In the genomic region with DNA sequence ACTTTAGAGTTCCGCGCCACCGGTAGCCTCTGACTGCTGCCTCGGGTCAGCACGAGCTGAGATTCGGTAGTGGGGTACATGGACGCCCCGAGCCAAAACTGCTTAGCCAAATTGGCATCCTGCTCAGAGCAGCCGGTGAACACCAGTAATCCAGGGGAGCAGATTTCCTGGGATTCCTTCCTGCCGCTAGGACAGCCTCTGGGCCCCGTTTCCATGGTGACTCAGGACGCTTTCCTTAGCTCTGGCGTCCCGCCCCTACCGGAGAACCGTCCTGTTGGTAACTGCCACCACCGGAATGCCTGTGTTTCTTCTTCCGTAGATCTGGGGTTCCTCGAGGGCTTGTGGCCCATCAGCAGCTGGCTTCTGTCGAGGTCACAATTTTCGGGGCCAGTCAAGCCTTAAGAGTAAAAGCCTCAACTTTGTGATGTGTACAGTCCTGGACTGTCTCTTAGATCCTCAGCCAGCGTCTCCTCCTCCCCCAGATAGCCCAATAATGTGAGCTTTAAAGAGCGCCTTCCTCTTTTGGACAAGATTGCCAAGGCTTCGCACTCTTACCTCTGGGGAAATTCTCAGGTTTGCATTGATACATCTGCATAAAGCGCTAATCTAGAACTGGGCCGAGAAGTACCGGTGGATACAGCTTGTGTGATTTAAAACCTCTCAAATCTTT, we compare ENCODE assay signal across 8 mouse cellular contexts. TPM values are rescaled to one million over a fixed set of nuclear protein-coding genes. Genes with fewer than 3 reads are reported as not detected.
DNase-seq lines count a peak whose midpoint lies in the region; ATAC-seq and TF ChIP-seq lines count a peak whose summit lies in the region.

TSS of gene 4833427G06Rik (minus strand) at position 323 of the 670 bp plus-strand sequence.

- peaks cover 17% of the 10 kb centered on the region for H3K4me1 ChIP-seq in heart, embryonic 10.5 days
- no peaks in the 10 kb centered on the region for H3K4me1 ChIP-seq in kidney, adult 2 months (ENCODE audit: control insufficient read depth, insufficient read depth, low read length)
- H3K4me1 ChIP-seq in liver, embryonic 12.5 days: peaks cover 14% of the 10 kb centered on the region; the same call in 1 of the 2 replicates

- H3K27me3 ChIP-seq in heart, embryonic 10.5 days (ENCODE audit: insufficient read depth, poor library complexity, severe bottlenecking): peaks cover 34% of the 10 kb centered on the region
- no peaks in the 10 kb centered on the region; the same call in 1 of the 2 replicates for H3K27me3 ChIP-seq in kidney, adult 2 months (replicated peaks; ENCODE audit: control insufficient read depth, insufficient read depth, low read length)
- H3K27me3 ChIP-seq in liver, embryonic 12.5 days (replicated peaks): peaks cover 70% of the 10 kb centered on the region

- 8% methylated on average over 27 of the region's 27 CpGs for WGBS in heart, embryonic 10.5 days
- WGBS in kidney, adult 2 months: 15% methylated on average over 27 of the region's 27 CpGs
- 11% methylated on average over 27 of the region's 27 CpGs for WGBS in liver, embryonic 12.5 days (ENCODE audit: insufficient replicate concordance)

- TF ChIP-seq POLR2A in kidney, adult 2 months (IDR thresholded peaks at IDR 0.05; ENCODE audit: low read depth, low read length): no peak

- peak; percentile 65 for ATAC-seq in common myeloid progenitor, adult 5-6 weeks (replicated peaks; ENCODE audit: low read depth, poor library complexity, severe bottlenecking)
- 0 out of 2 replicates have a peak, but pooled peaks have one; percentile 32 for ATAC-seq in liver, embryonic 12.5 days

- no peak within 1 kb of the TSS for H3K9ac ChIP-seq in liver, embryonic 12.5 days

- TF ChIP-seq CTCF in kidney, adult 2 months (conservative IDR thresholded peaks at IDR 0.05; ENCODE audit: insufficient read depth, insufficient read length, low read depth, low read length): no peak

- peak; percentile 30 for DNase-seq in right cerebral cortex, adult 18-20 months
- DNase-seq in right cerebral cortex, postnatal 36 days (ENCODE audit: low spot score in 2 of 2): no peak
- DNase-seq in heart, embryonic 10.5 days (ENCODE audit: low spot score): peak; percentile 85
- peak; percentile 62 for DNase-seq in kidney, adult 2 months
- DNase-seq in neural tube, embryonic 10.5 days (ENCODE audit: extremely low spot score, low spot score): peak; percentile 74
- DNase-seq in natural killer cell, adult 2 months (ENCODE audit: low spot score in 2 of 2): no peak

- no peaks in the 10 kb centered on the region for H3K36me3 ChIP-seq in heart, embryonic 10.5 days
- no peaks in the 10 kb centered on the region for H3K36me3 ChIP-seq in kidney, adult 2 months (ENCODE audit: control insufficient read depth, insufficient read depth, low read length)
- no peaks in the 10 kb centered on the region for H3K36me3 ChIP-seq in liver, embryonic 12.5 days

- H3K27ac ChIP-seq in heart, embryonic 10.5 days: no peak within 1 kb of the TSS
- H3K27ac ChIP-seq in kidney, adult 2 months (ENCODE audit: insufficient read depth, low read depth, low read length): no peak within 1 kb of the TSS
- no peak within 1 kb of the TSS for H3K27ac ChIP-seq in liver, embryonic 12.5 days

- H3K9me3 ChIP-seq in heart, embryonic 10.5 days: no peaks in the 10 kb centered on the region
- no peaks in the 10 kb centered on the region for H3K9me3 ChIP-seq in liver, embryonic 12.5 days (replicated peaks)

- H3K4me3 ChIP-seq in heart, embryonic 10.5 days: peak within 1 kb of the TSS; percentile 77
- 0 out of 2 replicates have a peak within 1 kb of the TSS, but pooled peaks have one; percentile 0 for H3K4me3 ChIP-seq in kidney, adult 2 months (ENCODE audit: insufficient read depth, low read depth, low read length)
- H3K4me3 ChIP-seq in liver, embryonic 12.5 days: peak within 1 kb of the TSS; percentile 21; the same call in 1 of the 2 replicates

- H3K4me2 ChIP-seq in liver, embryonic 12.5 days: peak within 1 kb of the TSS; percentile 75

RNA-seq across cellular contexts. Expression of gene 4833427G06Rik, which starts in this region (rescaled TPM):
- not detected in 2 replicates for total RNA-seq in common myeloid progenitor, adult 5-6 weeks (2017)
- polyA plus RNA-seq in heart, embryonic 10.5 days (2016; fragmentation: Nextera tagmentation; extraction: Ambion mirVana): not detected in 2 replicates
- polyA plus RNA-seq in kidney, adult 2 months (2012; rRNA removed): not detected in 2 replicates
- polyA plus RNA-seq in liver, embryonic 12.5 days (2016; fragmentation: Nextera tagmentation; extraction: Ambion mirVana): not detected in 2 replicates

Comparison
In these comparisons a context has a peak if more than half of its experiments do, and no peak if none do; other contexts are left out.
1. DNase-seq: peak in right cerebral cortex, adult 18-20 months (single experiment) and neural tube, embryonic 10.5 days (single experiment); none in right cerebral cortex, postnatal 36 days (0 of 2) and natural killer cell, adult 2 months (0 of 2).
2. Peak in ATAC-seq in common myeloid progenitor, adult 5-6 weeks; RNA of the gene not detected or under 1 TPM.
3. Peak in DNase-seq and H3K4me3 ChIP-seq in heart, embryonic 10.5 days; RNA of the gene not detected or under 1 TPM.
4. Peak in DNase-seq and H3K4me3 ChIP-seq in kidney, adult 2 months; RNA of the gene not detected or under 1 TPM.
5. Peak in ATAC-seq, H3K4me3 ChIP-seq and H3K4me2 ChIP-seq in liver, embryonic 12.5 days; RNA of the gene not detected or under 1 TPM.
6. H3K4me3 ChIP-seq: peak in every context shown above with its lines; median percentile 77 in heart, embryonic 10.5 days; 21 in liver, embryonic 12.5 days; 0 in kidney, adult 2 months.